Mouse (Mus musculus) left cerebral cortex, adult 2 months (tissue): ENCODE results near the gene Rnf169. TPM values are rescaled to one million over a fixed set of nuclear protein-coding genes. Genes with fewer than 3 reads are reported as not detected.
"Not testable (repeated sequence)": the region's sequence is repeated elsewhere in the genome, so short reads cannot be mapped to it uniquely, and the experiment has no call there.

Experiments
- DNase-seq, 2 experiments: peaks; one replicate each; pipeline ENCODE4 v3.0.0; 2021 to 2022; ENCODE audit warnings: low spot score in 2 of 2, mixed read lengths in 1 of 2; ENCODE audit errors: extremely low spot score in 1 of 2
- H3K27ac ChIP-seq: fragments of 200-600 bp; 2 replicates; pipeline ENCODE4 v1.8.1; 2022
- H3K4me3 ChIP-seq: fragments of 200-600 bp; 2 replicates; pipeline ENCODE4 v1.8.1; 2022
- CTCF ChIP-seq: fragments of 200-600 bp; IDR thresholded peaks from 2 replicates; pipeline ENCODE4 v1.8.1; 2022; ENCODE audit warnings: antibody characterized with exemption, mild to moderate bottlenecking, moderate library complexity
- intact Hi-C: fragments of 180-260 bp; cut with DNase I; formaldehyde crosslinking; loops from one replicate; pipeline ENCODE4 v1.15.1; 2025
- total RNA-seq, 2 experiments: library from RNA; stranded (reverse); gene quantifications; 2 replicates each; pipeline ENCODE4 v1.2.3; 2021

The Rnf169 gene
- total RNA-seq, 2 experiments from 2014 or later: 49.4 to 51.3 TPM

DNA sequence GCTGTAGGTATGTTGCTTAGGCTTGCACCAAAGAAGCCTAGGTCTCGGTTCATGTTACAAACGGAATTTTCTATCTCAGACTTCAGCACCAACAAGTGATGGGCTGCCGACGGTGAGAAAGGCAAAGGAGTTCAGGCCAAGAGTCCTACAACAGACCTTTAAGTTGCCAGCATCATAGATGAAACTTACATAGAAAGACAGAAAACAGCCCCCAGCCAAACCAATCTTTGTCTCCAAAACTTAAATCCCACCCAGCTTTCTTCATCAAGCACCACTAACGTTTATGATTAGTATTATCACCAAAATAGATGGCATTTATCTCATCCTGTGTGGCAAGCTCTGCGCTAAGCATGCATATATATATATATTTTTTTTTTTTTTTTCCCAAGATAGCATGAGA is 1.2 kb downstream of the Rnf169 start:
- no peak for DNase-seq
- peak overlapping the region; percentile 85 for H3K27ac ChIP-seq
- intact Hi-C loops: no loop called here
- TF ChIP-seq CTCF: no peak
- H3K4me3 ChIP-seq: peak overlapping the region; percentile 91

DNA sequence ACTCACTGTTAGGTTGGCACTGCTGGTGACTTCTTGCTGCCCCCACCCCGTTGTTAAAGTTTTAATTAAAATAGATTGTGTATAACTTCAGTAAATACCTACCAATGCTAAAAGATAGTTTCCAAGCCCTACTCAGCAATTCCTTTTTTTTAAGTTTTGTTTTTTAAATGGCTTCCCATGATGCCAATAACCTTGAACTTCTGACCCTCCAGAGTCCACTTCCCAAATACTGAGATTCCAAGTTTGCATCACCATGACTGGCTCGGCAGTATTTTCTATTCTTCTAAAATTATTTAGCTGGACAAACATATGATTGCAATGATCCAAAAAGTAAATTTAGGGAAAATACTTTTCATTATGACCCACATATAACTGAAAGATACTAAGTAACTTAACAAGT is 2.2 kb downstream of the Rnf169 start:
- no peak overlapping the region for H3K27ac ChIP-seq
- intact Hi-C loops: no loop called here

DNA sequence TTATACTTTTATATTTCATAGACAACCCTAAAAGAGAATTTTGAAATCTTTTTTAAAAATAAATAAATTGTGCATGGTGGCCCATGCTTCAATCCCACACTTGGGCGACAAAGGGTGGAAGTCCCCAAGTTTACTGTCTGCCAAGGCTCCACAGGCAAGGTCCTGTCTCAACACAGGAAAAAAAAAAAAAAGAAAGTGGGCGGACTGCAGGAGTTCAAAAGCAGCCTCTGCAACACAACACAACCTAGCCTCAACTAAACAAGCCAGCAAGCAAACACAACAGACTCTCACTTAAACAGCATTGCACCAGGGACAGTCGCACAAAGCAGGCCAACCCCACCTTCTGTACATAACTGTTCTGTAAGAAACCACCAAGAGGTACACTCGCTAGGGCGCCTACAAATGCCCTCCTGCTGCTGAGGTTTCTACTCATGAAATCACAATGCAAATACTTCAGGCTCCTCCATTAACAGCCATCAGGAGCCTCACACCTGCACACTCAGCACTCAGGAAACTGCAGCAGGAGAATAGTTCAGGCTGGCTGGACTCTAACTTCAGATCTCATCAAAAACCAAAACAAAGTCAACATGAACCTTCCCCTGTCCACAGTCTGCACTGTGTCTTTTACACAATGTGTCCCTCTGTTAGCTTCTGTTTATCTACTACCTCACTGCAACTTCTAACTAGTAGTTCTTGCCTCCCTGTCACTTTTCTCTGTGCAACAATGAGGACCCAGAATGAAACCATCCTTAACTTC is 4.3 kb downstream of the Rnf169 start:
- TF ChIP-seq CTCF: no peak
- Histone ChIP-seq H3K4me3 (no peak overlapping the region), H3K27ac (no peak overlapping the region)
- DNase-seq: no peak
- intact Hi-C loops: no loop called here

More for the DNA sequence above, 2.2 kb downstream of the Rnf169 start:
- no peak for DNase-seq
- H3K4me3 ChIP-seq: peak overlapping the region; percentile 91; the same call in 1 of the 2 replicates
- no peak for TF ChIP-seq CTCF

DNA sequence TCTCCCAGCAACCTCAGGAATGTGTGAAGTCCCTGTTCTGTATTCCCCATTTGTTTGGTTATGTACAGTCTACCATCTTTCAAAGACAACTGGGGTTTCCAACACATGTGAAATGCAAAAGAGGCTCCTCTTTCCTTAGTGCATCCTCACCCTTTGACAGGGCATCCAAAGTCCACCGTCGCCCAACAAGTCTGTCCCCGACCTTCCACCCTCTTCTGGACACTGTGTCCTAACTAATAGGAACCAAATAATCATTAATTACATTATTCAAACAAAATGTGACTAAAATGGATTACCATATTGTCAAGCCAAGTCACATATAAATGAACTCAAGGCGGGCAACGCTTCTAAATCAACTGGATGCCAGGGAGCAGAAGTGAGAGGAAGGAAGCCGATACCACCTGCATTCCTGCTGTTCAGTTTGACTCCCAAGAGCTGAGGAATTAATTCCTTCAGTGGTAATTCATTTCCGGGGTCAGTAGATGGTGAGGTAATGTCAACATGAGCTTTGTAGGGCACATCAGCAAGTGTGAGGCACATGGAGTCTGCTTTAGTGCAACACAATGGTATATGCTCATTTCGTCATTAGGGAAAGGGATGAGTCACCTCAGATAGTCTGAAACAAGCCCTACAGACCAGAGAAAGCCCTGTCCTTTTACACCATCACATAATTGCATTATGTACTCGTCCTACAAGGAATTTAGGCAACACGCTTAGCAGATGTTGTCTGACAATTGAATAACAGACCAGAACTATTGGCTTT is 5.9 kb downstream of the Rnf169 start:
- intact Hi-C loops: no loop called here
- no peak for TF ChIP-seq CTCF
- no peak overlapping the region for H3K4me3 ChIP-seq
- no peak overlapping the region for H3K27ac ChIP-seq
- no peak for DNase-seq

- DNase-seq, H3K4me3 ChIP-seq, intact Hi-C loops, H3K27ac ChIP-seq: not testable (repeated sequence)
- peak; percentile 21; the same call in 1 of the 2 replicates for TF ChIP-seq CTCF
Measured at GRCm38 (mm10) chr7:99972912-99973311, 7.3 kb downstream of the Rnf169 start.

- no peak for DNase-seq
- TF ChIP-seq CTCF: no peak
- intact Hi-C loops: no loop called here
- Histone ChIP-seq H3K4me3 (no peak overlapping the region), H3K27ac (no peak overlapping the region)
Measured at GRCm38 (mm10) chr7:99971926-99972325, 8.3 kb downstream of the Rnf169 start.

DNA sequence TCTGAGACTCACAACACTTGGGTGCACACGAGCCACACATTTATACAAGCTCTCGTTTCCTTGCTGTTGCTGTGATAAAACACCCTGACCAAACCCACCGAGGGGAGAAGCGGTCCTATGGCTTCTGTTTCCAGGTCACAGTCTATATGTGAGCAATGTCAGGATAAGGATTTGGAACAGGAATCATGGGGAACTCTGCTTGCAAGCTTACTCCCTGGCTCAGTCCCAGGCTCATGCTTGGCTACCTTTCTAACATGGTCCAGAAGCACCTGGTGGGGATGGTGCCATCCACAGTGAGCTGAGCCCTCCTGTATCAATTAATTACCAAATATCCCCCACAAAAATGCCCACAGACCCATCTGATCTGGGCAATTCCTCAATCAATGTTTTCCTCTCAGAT is 11.1 kb downstream of the Rnf169 start:
- intact Hi-C loops: no loop called here
- TF ChIP-seq CTCF: no peak
- no peak overlapping the region for H3K4me3 ChIP-seq
- no peak for DNase-seq
- peak overlapping the region; percentile 55 for H3K27ac ChIP-seq

GRCm38 (mm10) chr7:99966011-99966721 is 14.1 kb downstream of the Rnf169 start:
- peak overlapping the region; percentile 94 for H3K27ac ChIP-seq
- no peak for TF ChIP-seq CTCF
- intact Hi-C loops: no loop called here
- H3K4me3 ChIP-seq: no peak overlapping the region
- no peak for DNase-seq

- no peak for TF ChIP-seq CTCF
- intact Hi-C loops: loop anchor here (1.0 to 2.0 kb wide), 2 partner anchors 12 to 18 kb away; no protein-coding TSS in a partner anchor
- DNase-seq: peak; percentile 47 to 51
- Histone ChIP-seq H3K4me3 (peak overlapping the region; percentile 36), H3K27ac (peak overlapping the region; percentile 94)
Measured at GRCm38 (mm10) chr7:99965020-99965841, 15.0 kb downstream of the Rnf169 start.

DNA sequence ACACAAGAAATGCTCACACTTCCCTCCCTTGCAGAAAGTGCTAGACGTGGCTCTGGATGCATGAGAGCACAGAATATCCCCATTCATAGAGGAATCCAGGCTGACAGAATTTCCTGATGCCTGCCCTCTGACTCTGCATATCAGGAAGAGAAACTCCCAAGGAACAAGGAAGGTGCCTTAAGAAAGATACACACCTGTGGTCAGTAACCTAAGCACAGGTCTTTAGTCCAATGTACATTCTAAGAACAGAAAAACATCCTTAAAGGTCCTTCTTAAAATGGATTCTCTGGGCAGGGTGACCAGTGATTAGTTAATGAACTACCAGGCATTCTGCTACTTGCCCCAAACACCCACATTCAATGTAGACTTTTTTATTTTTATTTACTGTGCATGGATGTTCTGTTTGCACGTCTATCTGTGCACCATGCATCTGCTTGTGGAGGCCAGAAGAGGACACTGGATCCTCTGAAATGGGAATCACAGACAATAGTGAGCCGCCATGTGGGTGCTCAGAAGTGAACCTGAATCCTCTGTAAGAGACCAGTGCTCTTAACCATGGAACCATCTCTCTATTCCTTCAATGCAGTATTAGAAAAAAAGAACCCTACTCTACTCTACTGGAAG is 16.9 kb downstream of the Rnf169 start:
- TF ChIP-seq CTCF: no peak
- Histone ChIP-seq H3K4me3 (peak overlapping the region; percentile 26; the same call in 1 of the 2 replicates), H3K27ac (peak overlapping the region; percentile 94)
- intact Hi-C loops: no loop called here
- no peak for DNase-seq
